In genomic region chr19:46501401-46502068, GRCm38 (mm10) we compare ENCODE assay signal across 8 mouse cellular contexts. TPM values are rescaled to one million over a fixed set of nuclear protein-coding genes. Genes with fewer than 3 reads are reported as not detected.
DNase-seq lines count a peak whose midpoint lies in the region; ATAC-seq lines count a peak whose summit lies in the region.

Trim8 (plus strand) TSS chr19:46501702.

- peaks cover 41% of the 10 kb centered on the region for H3K36me3 ChIP-seq in megakaryocyte, embryonic 14.5 days (replicated peaks; ENCODE audit: low read length)

- peak; percentile 90 for DNase-seq in adipocyte (ENCODE audit: low spot score)
- peak; percentile 86 for DNase-seq in gastrocnemius, postnatal 14 days
- DNase-seq in induced T-regulatory cell, adult 2 months (ENCODE audit: low read depth), result peak; percentile 78
- DNase-seq in left cerebral cortex, postnatal 10 days (ENCODE audit: extremely low spot score in 1 of 2, low spot score in 2 of 2), result peak; percentile 81 to 90
- peak; percentile 74 for DNase-seq in right cerebral cortex, postnatal 14 days
- peak; percentile 80 to 82 for DNase-seq in urinary bladder, postnatal 36 days (ENCODE audit: low spot score in 2 of 2)

- H3K4me1 ChIP-seq in megakaryocyte, embryonic 14.5 days, result peaks cover 44% of the 10 kb centered on the region

- no peaks in the 10 kb centered on the region for H3K27me3 ChIP-seq in megakaryocyte, embryonic 14.5 days (replicated peaks)

- no peak for ATAC-seq in common myeloid progenitor, adult 5-6 weeks (replicated peaks; ENCODE audit: low read depth, poor library complexity, severe bottlenecking)

- intact Hi-C loops in gastrocnemius, postnatal 14 days (cut with DNase I; ENCODE audit: low total_unique reads), result no loop called here
- intact Hi-C loops in left cerebral cortex, postnatal 10 days (cut with DNase I), result loop anchor here (2.0 kb wide), 2 partner anchors 29 to 105 kb away; partner anchors contain the start of gene Sufu

- no peaks in the 10 kb centered on the region for H3K9me3 ChIP-seq in megakaryocyte, embryonic 14.5 days

- H3K4me3 ChIP-seq in megakaryocyte, embryonic 14.5 days (replicated peaks), result peak within 1 kb of the TSS; percentile 90

RNA-seq across cellular contexts. Expression of gene Trim8, which starts in this region (rescaled TPM):
- 17.7 and 30.3 TPM in 2 replicates for total RNA-seq in common myeloid progenitor, adult 5-6 weeks (2017)
- total RNA-seq in gastrocnemius, postnatal 14 days (2021), result 10 to 100 TPM; 20.1 to 23.1 TPM
- total RNA-seq in left cerebral cortex, postnatal 10 days (2021), result 100 to 1,000 TPM; 101 to 108 TPM
- 207 and 435 TPM in 2 replicates for polyA plus RNA-seq in megakaryocyte, embryonic 14.5 days (2012; ENCODE audit: insufficient read depth, low replicate concordance)
